Mouse (Mus musculus): ENCODE measurements around the gene Bzw1.

- TF ChIP-seq CTCF (IDR thresholded peaks at IDR 0.05; ENCODE audit: borderline replicate concordance, insufficient read depth, low read depth, low read length) = no peak
- no peak for TF ChIP-seq POLR2A (IDR thresholded peaks at IDR 0.05; ENCODE audit: borderline replicate concordance, insufficient read depth, low read length)
Observed at GRCm38 (mm10) chr1:58410776-58411175, 18.1 kb downstream of the Bzw1 start.

All from cerebellum, adult 2 months (tissue).